Mouse (Mus musculus) lung, postnatal 0 days (tissue): Measurements from ENCODE around the gene Asb2. TPM values are rescaled to one million over a fixed set of nuclear protein-coding genes. Genes with fewer than 3 reads are reported as not detected.

ENCODE experiments used
- ATAC-seq: fragments of 200-750 bp; cut with Nextera tagmentation; 2 replicates; pipeline ENCODE4 v1.8.0; 2017; ENCODE audit warnings: moderate library complexity
- DNase-seq: peaks from one replicate; pipeline ENCODE4 v3.0.0-alpha.2; 2016; ENCODE audit warnings: low spot score
- H3K27ac ChIP-seq: fragments of 300-500 bp; sonication (generic); 2 replicates; pipeline ENCODE4 v1.5.1; 2014; ENCODE audit warnings: antibody characterized with exemption, mild to moderate bottlenecking, low read length, mixed read lengths
- H3K27me3 ChIP-seq: fragments of 300-500 bp; sonication (generic); replicated peaks from 2 replicates; pipeline ENCODE4 v1.6.1; 2014; ENCODE audit warnings: low read length, mixed read lengths; ENCODE audit not compliant: insufficient read depth
- H3K36me3 ChIP-seq: fragments of 300-500 bp; sonication (generic); 2 replicates; pipeline ENCODE4 v1.6.1; 2014; ENCODE audit warnings: low read length, mixed read lengths; ENCODE audit not compliant: insufficient read depth
- H3K4me1 ChIP-seq: fragments of 300-500 bp; sonication (generic); 2 replicates; pipeline ENCODE4 v1.6.1; 2014; ENCODE audit warnings: antibody characterized with exemption, low read depth, low read length, mixed read lengths; ENCODE audit not compliant: insufficient read depth
- H3K4me2 ChIP-seq: fragments of 300-500 bp; sonication (generic); replicated peaks from 2 replicates; pipeline ENCODE4 v1.6.1; 2014; ENCODE audit warnings: low read depth, mild to moderate bottlenecking, low read length, moderate library complexity, mixed read lengths
- H3K4me3 ChIP-seq: fragments of 300-500 bp; sonication (generic); 2 replicates; pipeline ENCODE4 v1.5.1; 2014; ENCODE audit warnings: low read depth, low read length
- H3K9ac ChIP-seq: fragments of 300-500 bp; sonication (generic); replicated peaks from 2 replicates; pipeline ENCODE4 v1.6.1; 2014; ENCODE audit warnings: low read depth, mild to moderate bottlenecking
- H3K9me3 ChIP-seq: fragments of 300-500 bp; sonication (generic); 2 replicates; pipeline ENCODE4 v1.6.1; 2016; ENCODE audit warnings: low read length, mixed read lengths
- CTCF ChIP-seq: IDR thresholded peaks from 2 replicates; pipeline ENCODE4 v1.5.1; 2016; ENCODE audit warnings: antibody characterized with exemption, mild to moderate bottlenecking
- EP300 ChIP-seq: IDR thresholded peaks from 2 replicates; pipeline ENCODE4 v1.6.1; 2016; ENCODE audit warnings: antibody characterized with exemption, mild to moderate bottlenecking, control low read depth
- WGBS: fragments of 180-500 bp; shearing (Covaris S2); extraction: QIAGEN DNeasy Blood & Tissue Kit; methylation state at CpG from one replicate; pipeline ENCODE4 v1.1.7; 2014; 5-methylcytosine and 5-hydroxymethylcytosine counted together
- polyA plus RNA-seq: library from polyadenylated mRNA; unstranded; fragments of >200 nt; fragmentation: Nextera tagmentation; extraction: Ambion mirVana; gene quantifications from 2 replicates; pipeline ENCODE4 v1.2.1, GENCODE M21; 2015

Gene Asb2
- polyA plus RNA-seq, 1 experiment from 2014 or later = 5.1 TPM

DNA sequence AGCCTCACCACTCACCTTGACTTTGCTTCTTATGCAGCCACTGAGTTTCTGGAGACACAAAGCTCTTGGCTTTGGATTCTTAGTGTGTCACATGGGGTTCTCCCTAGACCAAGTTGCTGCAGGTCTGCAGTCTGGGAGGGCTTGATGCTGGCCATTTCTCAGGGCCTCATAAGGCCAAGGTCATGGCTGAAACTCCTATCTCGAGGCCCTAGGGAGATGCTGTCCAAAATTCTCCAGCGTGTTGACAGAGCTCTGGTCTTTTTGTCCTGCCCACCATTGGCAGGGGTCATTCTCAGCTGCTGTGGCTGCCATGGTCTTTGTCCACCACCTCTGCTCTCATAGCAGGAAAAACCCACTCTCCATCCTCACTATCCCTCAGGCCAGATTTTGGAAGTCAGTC lies 11.4 kb upstream of the Asb2 start:
- Histone ChIP-seq H3K4me3 (no peak overlapping the region), H3K4me2 (no peak overlapping the region), H3K9me3 (no peaks in the 10 kb centered on the region), H3K36me3 (no peaks in the 10 kb centered on the region), H3K9ac (no peak overlapping the region), H3K4me1 (no peaks in the 10 kb centered on the region), H3K27me3 (no peaks in the 10 kb centered on the region), H3K27ac (no peak overlapping the region)
- no peak for TF ChIP-seq CTCF
- TF ChIP-seq EP300 = no peak
- 53% methylated on average over 2 of the region's 2 CpGs for WGBS
- ATAC-seq (no peak), DNase-seq (no peak)

DNA sequence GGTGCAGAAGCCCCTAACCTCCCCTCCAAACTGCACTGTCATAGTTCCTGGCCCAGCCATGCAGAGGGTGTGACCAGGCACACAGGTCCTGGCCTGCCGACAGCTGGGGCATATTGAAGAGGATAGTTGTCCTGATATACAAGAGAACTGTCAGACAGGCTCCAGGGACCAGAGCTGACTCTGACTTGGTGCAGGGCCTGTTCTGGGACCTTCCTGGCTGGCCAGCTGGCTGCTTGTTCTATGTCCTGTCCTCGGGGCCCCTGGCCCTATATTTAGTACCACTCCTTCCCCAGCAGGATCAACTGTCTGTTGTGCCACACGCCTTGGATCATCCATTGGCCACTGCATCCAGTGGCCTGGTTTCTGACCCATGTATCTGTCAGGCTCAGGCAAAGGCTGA lies 6.5 kb upstream of the Asb2 start:
- H3K4me2 ChIP-seq = no peak overlapping the region
- no peak overlapping the region for H3K27ac ChIP-seq
- ATAC-seq = no peak
- WGBS = 71% methylated on average over 3 of the region's 3 CpGs
- no peaks in the 10 kb centered on the region for H3K27me3 ChIP-seq
- no peaks in the 10 kb centered on the region for H3K9me3 ChIP-seq
- TF ChIP-seq CTCF (no peak), EP300 (no peak)
- H3K36me3 ChIP-seq = no peaks in the 10 kb centered on the region
- no peak overlapping the region for H3K4me3 ChIP-seq
- no peak for DNase-seq
- H3K4me1 ChIP-seq = no peaks in the 10 kb centered on the region
- H3K9ac ChIP-seq = no peak overlapping the region

DNA sequence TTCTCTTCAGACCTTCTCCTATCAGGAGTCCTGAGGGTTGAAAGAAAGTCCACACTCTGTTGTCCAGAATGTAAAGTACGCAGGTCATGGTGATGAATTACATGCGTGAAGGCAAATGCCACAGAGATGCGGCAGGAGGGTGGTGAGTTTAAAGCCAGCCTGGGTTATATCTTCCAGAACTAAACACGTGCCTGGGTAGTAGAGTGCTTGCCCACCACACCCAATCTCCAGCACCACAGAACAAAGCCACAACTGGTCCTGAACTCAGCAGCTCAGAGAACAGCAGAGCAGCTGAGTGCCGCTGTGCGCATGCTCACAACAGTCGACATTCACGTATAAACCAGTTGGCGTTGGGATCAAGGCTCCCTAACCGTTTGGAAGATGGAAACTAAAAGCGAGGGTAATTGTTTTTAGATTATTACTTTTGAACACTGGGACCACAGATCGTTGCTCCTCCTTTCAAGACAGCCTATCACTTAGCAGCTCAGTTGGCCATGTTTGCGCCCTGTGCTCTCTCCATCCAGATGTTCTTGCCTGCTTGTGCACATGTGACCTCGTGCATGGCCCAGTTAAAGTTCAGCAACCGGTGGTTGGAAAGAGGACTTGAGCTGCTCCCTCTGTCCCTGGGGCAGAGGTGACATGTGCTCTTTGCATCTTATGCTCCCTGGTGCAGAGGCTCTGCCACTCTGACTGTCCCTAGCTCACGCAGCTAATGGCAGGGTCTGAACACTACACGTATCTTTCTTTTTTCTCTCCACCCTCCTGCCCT lies 5.9 kb upstream of the Asb2 start:
- no peaks in the 10 kb centered on the region for H3K9me3 ChIP-seq
- no peak overlapping the region for H3K4me3 ChIP-seq
- no peak overlapping the region for H3K27ac ChIP-seq
- ATAC-seq (no peak), DNase-seq (no peak)
- TF ChIP-seq EP300 = no peak
- TF ChIP-seq CTCF = no peak
- H3K9ac ChIP-seq = no peak overlapping the region
- H3K4me1 ChIP-seq = no peaks in the 10 kb centered on the region
- H3K36me3 ChIP-seq = no peaks in the 10 kb centered on the region
- no peak overlapping the region for H3K4me2 ChIP-seq
- no peaks in the 10 kb centered on the region for H3K27me3 ChIP-seq
- 78% methylated on average over 17 of the region's 17 CpGs for WGBS

DNA sequence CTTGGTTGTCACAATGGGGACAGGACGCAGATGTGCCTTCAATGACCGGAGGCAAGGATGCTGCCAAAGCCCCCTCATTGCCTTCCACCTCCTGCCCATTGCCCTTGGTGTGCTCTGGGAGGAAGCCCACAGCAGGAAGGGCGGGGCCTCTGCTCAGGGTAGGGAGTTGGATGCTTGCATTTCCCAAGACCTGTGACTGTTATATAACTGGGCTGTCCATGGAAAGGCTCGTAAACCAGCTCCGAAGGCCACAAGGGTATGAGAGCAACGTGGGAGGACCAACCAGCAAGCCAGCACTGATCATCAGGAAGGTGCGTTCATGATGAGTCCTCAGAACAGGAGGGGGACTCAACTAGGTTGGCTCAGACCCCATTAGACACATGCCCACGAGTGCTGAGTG lies 5.0 kb upstream of the Asb2 start:
- ATAC-seq (no peak), DNase-seq (no peak)
- Histone ChIP-seq H3K4me1 (no peaks in the 10 kb centered on the region), H3K9me3 (no peaks in the 10 kb centered on the region), H3K27me3 (no peaks in the 10 kb centered on the region), H3K4me2 (no peak overlapping the region), H3K36me3 (no peaks in the 10 kb centered on the region), H3K9ac (no peak overlapping the region), H3K27ac (no peak overlapping the region), H3K4me3 (no peak overlapping the region)
- TF ChIP-seq EP300 = no peak
- no peak for TF ChIP-seq CTCF
- 80% methylated on average over 8 of the region's 8 CpGs for WGBS

DNA sequence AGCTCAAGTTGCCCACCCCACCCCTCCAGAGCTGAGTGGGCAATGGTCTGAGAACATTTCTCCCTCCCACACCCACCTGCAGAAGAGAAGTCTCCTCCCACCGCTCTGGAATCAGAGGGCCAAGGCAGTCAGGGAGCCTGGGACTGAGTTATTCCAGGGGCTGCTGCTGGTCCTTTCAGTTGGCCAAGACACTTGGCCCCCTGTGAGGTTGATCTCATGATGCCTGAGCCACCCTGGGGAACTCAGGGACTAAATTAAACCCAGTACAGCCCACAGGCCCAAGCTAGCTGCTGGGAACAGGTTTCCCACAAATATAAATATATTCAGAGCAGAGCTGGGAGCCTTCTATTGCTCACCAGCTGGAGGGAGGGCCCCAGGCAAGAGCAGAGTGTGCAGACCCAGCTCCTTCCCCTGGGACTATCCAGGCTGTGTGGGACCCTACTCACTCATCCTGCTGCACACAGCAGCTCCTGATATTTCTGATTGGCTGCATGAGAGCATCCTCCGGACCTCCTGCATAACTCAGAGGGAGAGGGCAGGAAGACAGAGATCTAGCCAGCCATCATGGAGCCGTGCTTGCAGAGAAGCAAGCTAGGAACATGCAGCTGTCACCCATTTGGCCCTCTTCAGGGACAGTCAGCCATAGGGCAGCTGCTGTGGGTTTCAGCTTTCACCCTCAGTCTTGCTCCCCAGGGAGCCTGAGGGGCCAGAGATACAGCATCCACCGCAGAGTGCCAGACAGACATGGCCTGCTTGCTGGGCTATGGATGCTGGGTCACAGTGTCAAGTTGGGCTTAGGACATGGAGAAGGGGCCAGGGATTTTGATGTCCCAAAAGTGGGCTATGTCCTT lies 3.4 kb upstream of the Asb2 start:
- Histone ChIP-seq H3K9ac (no peak overlapping the region), H3K9me3 (no peaks in the 10 kb centered on the region), H3K4me3 (no peak overlapping the region), H3K27me3 (no peaks in the 10 kb centered on the region), H3K27ac (no peak overlapping the region), H3K4me2 (no peak overlapping the region), H3K36me3 (no peaks in the 10 kb centered on the region), H3K4me1 (no peaks in the 10 kb centered on the region)
- DNase-seq = no peak
- WGBS = 38% methylated on average over 4 of the region's 4 CpGs
- ATAC-seq = peak; percentile 14; the same call in 1 of the 2 replicates
- TF ChIP-seq CTCF = no peak

DNA sequence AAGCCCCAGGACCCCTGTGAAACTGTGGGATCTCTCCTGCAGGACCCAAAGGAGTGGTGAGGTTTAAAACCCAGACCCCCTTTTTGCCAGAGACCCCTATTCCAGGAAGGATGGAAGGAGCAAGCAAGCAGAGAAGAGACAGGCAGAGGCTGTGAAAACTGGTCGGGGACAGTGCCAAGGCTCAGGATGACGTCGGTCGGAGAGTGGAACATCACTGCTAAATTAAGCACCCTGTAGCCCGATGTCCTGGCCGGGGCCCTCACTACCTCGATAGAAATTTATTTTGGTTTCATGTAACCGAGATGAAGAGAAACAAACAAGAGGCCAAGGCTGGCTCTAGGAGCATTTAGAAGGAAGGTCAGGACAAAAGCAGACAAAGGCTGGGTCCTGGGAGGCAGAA lies 2.4 kb upstream of the Asb2 start:
- Histone ChIP-seq H3K36me3 (no peaks in the 10 kb centered on the region), H3K4me1 (no peaks in the 10 kb centered on the region), H3K27ac (no peak overlapping the region), H3K9me3 (no peaks in the 10 kb centered on the region), H3K9ac (no peak overlapping the region), H3K4me2 (no peak overlapping the region), H3K4me3 (no peak overlapping the region), H3K27me3 (no peaks in the 10 kb centered on the region)
- DNase-seq (no peak), ATAC-seq (no peak)
- no peak for TF ChIP-seq CTCF
- no peak for TF ChIP-seq EP300
- 60% methylated on average over 8 of the region's 8 CpGs for WGBS
